Mouse (Mus musculus) embryonic fibroblast, embryonic 13.5 days (primary cell): ENCODE results near the gene Dync1li1.

Source experiments
- CTCF ChIP-seq: IDR thresholded peaks from 2 replicates; pipeline ENCODE4 v1.5.1; 2011; ENCODE audit warnings: mild to moderate bottlenecking, control low read depth, low read length, moderate library complexity, borderline replicate concordance; ENCODE audit not compliant: insufficient read depth
- POLR2A ChIP-seq: IDR thresholded peaks from 2 replicates; pipeline ENCODE4 v1.6.1; 2011; ENCODE audit warnings: low read depth, mild to moderate bottlenecking, control low read depth, low read length, moderate library complexity

- TF ChIP-seq CTCF (no peak), POLR2A (no peak)
Observed at GRCm38 (mm10) chr9:114660983-114661382, 27.6 kb upstream of the Dync1li1 start.
